Mouse (Mus musculus) T-helper 1 cell (primary cell): ENCODE data around the gene Map2k5.

Experiments
- in situ Hi-C: fragments of 300-600 bp; cut with MboI, MseI; formaldehyde crosslinking; loops from one replicate; pipeline ENCODE4 v1.15.1; 2025; ENCODE audit warnings: high pct_unique_total_duplicates

The Map2k5 gene

DNA sequence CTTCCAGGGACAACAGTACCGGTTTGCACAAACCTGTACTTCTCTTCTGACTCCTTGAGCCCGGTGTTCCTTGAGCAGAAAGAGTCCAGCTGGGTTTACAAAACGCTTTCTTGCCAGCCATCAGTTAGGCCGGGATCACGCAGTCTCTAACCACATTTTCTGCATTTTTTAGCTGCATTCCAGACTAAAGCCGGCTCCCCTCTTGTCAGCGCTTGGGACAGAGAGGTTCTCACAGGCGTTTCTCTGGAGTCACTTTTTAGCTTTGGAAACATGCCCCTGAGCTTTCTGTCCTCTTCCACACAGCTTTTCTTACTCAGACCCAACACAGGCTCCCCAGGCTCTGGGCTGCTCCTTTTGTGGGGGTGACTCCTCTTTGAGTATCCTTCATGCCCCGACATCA is 230.4 kb downstream of the Map2k5 start:
- in situ Hi-C loops = no loop called here

- in situ Hi-C loops = no loop called here
These were observed 230.8 kb downstream of the Map2k5 start for GRCm38 (mm10) chr9:63146856-63147274.

- in situ Hi-C loops = no loop called here
These were observed 231.4 kb downstream of the Map2k5 start for GRCm38 (mm10) chr9:63146126-63146855.

DNA sequence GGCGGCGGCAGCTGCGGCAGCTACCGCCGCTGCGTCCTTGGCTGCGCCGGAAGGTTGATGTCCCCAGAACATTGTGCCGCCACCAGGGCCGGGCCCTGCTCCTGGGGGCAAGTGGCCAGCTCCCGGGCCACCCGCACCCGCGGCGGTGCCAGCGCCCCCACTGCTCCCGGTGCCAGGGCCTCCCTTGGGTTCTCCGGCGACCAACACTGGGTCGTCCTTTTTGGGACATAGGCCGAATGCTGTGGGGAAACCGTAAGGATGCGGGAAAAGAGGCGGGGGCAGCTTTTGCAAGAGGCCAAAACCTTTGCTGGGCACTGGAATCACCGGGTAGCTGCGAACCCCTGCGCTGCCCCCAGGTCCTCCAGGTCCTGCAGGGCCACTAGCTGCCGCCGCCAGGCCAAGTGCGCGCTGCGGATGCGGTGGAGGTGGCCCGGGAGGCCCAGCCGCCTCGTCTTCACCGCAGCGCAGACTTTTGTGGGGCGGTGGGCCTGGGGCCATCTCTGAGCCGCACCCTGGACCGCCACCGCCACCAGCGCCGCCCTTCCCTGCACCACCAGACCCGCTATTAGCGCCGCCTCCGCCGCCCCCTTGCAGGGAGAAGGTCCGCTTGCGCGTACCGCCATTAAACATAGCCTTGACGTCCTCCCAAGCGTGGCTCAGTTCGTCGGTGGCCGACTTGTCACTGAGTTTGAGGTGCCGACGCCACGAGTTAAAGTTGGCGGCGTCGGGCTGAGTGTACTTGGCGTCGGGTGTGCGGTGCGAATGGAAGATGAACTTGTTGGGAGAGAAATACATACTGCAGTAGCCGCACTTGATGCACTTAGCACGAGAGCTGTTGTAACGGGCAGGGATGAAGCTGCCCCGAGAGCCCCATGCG is 232.2 kb downstream of the Map2k5 start:
- in situ Hi-C loops = no loop called here

DNA sequence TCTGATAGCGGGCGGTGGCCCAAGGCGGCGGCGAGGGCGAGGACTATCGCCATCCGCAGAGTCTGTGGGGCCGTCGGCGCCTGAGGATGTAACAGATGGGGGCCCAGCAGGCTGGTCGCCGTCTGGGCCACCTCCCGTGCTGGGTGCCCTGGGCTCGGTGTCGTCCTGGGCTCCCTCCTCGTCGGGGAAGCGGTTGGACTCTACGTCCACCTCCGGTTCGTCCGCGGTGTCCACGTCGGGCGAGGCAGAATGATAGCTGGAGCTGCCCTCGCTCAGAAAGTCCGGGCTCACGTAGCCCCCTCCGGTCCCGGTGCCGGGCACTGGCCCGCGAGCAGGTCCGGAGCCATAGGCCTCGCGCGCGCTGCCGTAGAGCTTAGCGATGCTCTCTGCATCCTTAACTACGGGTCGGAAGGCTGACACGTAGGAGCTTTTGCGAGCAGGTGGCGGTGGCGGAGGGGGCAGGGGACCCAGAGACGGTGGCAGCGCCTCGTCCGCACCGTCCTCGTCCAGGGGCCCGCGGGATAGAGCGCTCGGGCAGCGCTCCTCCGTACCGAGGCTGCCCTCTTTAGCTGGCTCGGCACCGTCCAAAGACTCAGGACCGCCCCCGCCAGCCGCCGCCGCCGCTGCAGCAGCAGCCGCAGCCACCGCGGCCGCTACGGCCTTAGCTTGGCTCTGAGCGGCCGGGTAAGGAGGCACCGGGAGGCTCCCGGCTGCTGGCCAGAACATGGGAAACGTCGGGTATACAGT is 233.0 kb downstream of the Map2k5 start:
- in situ Hi-C loops = no loop called here

DNA sequence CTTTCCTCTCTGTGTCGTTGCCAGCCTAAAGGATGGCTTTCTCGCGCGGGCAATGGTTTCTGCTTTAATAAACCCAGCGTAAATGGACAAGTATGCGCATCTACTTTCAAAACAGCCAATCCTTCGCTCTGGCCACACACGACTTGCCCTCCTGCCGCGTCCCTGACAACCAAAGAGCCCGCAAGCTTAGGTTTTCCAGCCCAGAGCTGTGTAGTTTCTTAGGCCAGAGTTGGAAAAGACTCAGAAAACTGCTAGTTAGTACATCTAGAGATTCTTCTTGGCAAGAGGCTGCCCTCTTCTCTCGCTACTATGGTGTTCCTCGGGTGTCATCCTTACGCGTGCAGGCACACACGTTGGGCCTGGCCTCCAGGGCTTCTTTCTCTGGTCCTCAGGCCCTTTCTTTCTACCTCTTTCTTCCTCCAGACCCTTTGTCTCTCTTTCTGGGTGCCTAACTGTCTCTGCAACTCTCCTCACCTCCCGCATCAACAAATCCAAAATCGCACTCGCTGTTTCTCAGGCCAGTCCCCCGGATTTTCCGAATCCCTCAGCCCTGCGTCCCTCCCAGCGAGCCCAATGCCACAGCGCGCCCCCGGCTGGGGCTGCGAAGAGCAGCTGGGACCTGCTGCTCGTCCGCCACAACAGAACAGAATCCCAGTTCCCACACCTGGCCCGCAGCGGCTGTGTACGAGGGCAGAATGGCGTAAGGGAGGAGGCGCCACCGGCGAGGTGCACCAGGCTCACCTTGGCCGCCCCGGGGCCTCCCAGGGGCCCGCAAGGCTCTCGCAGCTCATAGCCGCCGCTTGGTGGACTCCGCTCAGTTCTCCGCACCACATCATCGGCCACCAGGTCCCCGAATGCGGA is 233.8 kb downstream of the Map2k5 start:
- in situ Hi-C loops = no loop called here

DNA sequence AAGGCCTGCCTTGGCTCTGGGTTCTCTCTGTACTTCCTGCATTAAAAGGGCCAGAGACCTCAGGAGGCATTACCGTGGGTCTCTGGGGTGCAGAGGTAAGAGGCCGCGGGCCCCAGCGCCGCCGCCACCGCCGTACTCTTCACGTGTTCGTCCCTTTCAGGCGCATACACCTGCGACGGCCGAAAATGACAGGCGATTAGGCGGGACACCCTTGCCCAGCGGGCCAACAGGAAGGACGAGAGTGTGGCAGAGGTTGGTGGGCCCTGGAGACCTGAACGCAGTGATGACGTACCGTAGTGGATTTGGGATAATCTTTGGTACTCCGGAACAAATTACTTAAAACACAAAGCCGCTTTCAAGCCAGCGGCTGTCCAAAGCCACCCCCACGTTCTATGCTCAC is 234.5 kb downstream of the Map2k5 start:
- in situ Hi-C loops = no loop called here

GRCm38 (mm10) chr9:63142335-63143036 is 235.2 kb downstream of the Map2k5 start:
- in situ Hi-C loops = no loop called here

DNA sequence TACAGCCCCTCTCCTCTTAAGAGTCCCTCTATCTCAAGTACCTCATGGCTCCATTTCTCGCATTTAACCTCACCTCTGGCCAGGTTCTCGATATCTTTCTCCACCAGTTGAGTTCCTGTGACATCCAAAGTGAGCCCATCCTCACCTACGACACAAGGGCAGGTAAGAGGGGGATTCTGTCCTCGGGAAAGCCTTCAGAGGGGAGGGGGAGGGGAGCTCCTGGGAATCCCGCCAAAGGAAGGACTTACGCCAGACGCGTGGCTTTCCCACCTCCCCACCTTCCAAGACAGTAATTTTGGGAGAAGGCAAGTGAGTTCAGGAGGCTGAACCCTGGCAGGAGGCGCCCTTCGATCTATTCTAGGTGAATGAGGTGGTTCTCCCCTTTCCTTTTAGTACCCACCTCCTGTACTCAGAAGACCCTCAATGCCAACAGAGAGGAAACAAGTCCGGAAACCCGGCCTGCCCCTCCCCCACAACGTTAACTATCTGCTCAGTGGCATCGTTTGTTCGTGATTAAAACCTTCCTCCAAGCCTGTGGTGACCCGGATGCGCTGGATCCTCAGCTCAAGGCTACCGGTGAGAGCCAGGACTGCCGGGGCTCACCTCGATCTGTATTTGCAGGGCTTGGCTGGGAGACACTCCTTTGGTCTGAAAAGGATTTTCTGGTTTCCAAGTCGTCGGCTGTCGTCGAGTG is 235.9 kb downstream of the Map2k5 start:
- in situ Hi-C loops = no loop called here

GRCm38 (mm10) chr9:63140211-63140610 is 237.5 kb downstream of the Map2k5 start:
- in situ Hi-C loops = no loop called here

DNA sequence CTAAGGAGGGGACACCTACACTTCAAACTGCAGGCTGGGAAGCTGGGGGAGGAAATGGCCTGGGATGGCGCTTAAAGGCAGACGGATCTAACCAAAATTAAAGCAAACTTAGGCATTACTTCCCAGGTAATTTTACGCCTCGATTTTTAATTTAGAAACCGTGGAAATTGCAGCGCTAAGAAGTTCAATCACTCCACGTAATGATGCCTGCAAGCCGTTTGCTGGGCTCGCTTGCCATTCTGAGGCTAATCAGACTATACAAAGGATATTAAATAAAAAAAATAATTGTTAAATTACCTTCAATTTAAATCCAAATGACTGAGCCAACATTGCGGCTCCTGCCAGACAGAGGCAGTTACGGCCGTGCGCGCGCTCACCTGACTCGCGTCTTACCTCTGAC is 238.0 kb downstream of the Map2k5 start:
- in situ Hi-C loops = loop anchor here (5.0 kb wide), 1 partner anchor 703 kb away; no protein-coding TSS in a partner anchor

DNA sequence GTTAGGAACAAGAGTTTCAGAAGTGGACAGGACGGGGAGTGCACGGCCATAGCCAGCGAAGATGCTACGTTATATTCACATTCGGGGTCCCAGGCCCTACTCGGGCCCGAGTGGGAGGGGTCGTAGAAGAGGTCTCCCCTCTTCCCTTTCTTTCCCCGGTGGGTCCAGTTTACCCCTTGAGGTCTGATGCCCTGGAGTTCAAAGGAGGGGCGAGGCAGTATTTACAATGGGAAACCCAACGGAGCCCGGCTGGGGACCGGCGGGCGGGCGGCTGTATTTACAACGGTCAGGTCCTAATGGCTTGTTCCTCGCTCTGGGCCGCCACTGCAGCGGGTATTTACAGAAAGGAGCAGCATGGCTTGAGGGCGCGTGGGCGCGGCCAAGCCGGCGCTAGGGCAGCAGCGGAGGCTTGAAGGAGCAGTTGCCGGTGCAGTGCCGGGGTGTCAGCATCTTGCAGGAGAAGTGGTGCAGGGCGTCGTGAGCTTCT is 239.2 kb downstream of the Map2k5 start:
- in situ Hi-C loops = loop anchor here (5.0 kb wide), 1 partner anchor 704 kb away; no protein-coding TSS in a partner anchor

DNA sequence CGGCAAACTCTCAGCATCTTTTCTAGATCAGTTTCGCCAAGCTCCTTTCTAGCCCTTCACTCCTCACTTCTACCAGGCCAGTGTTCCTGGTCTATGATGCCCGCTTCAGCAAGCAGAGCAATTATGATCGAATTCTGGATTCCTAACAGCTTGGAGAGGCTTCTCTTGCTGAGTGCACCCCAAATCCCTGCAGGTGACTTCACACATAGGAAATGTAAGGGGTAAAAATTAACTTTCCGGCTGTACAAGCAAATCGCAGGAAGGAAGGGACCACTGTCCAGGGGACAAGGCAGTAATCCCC is 240.1 kb downstream of the Map2k5 start:
- in situ Hi-C loops = loop anchor here (5.0 kb wide), 1 partner anchor 705 kb away; no protein-coding TSS in a partner anchor

GRCm38 (mm10) chr9:63136756-63137614 is 240.7 kb downstream of the Map2k5 start:
- in situ Hi-C loops = loop anchor here (5.0 kb wide), 1 partner anchor 705 kb away; no protein-coding TSS in a partner anchor

GRCm38 (mm10) chr9:63136241-63136640 is 241.5 kb downstream of the Map2k5 start:
- in situ Hi-C loops = loop anchor here (5.0 kb wide), 1 partner anchor 706 kb away; no protein-coding TSS in a partner anchor

GRCm38 (mm10) chr9:63135801-63136200 is 241.9 kb downstream of the Map2k5 start:
- in situ Hi-C loops = loop anchor here (5.0 kb wide), 1 partner anchor 706 kb away; no protein-coding TSS in a partner anchor

DNA sequence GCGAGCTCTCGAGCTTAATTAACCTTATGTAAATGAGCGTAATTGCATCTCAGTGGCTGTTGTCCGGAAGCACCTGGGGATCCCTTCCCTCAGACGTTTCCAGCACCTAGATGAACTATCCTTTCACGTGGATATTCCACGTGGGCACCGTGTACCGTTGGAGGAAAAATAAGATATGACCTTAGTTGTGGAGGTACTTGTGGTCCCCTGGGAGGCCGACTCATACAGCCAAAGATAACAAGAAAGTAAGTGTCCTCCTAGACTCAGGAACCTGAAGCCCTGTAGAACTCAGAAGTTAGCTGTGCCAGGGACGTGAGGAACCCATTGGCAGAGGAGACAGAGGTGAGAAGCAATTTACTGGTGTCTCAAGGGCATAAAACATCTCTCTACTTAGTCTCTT is 242.3 kb downstream of the Map2k5 start:
- in situ Hi-C loops = loop anchor here (5.0 kb wide), 1 partner anchor 707 kb away; no protein-coding TSS in a partner anchor

GRCm38 (mm10) chr9:63133659-63134058 is 244.0 kb downstream of the Map2k5 start:
- in situ Hi-C loops = no loop called here
